Mouse (Mus musculus) E14TG2a.4 (cell line): ENCODE measurements at regions not wholly inside any gene's neighbourhood (a gene's known extent, or its start where the extent isn't known, plus 50 kb on each side); places are given as distances from the start of the nearest gene placed in this dataset.
A peak's percentile ranks its signal among the peaks of the same experiment; 100 is the strongest.

ENCODE experiments used
- H3K27me3 ChIP-seq: 2 replicates; pipeline ENCODE4 v1.6.1; 2014; ENCODE audit warnings: low read length, control low read depth; ENCODE audit not compliant: insufficient read depth
- H3K36me3 ChIP-seq: 2 replicates; pipeline ENCODE4 v1.6.1; 2014; ENCODE audit warnings: low read length, control low read depth; ENCODE audit not compliant: insufficient read depth
- H3K4me1 ChIP-seq: replicated peaks from 2 replicates; pipeline ENCODE4 v1.6.1; 2014; ENCODE audit warnings: low read depth, low read length, control low read depth
- H3K4me3 ChIP-seq: replicated peaks from 2 replicates; pipeline ENCODE4 v1.5.1; 2014; ENCODE audit warnings: mild to moderate bottlenecking, low read length
- H3K9me3 ChIP-seq: 2 replicates; pipeline ENCODE4 v1.6.1; 2014; ENCODE audit warnings: low read length, control low read depth
- CTCF ChIP-seq: conservative IDR thresholded peaks from 2 replicates; pipeline ENCODE4 v1.5.1; 2014; ENCODE audit warnings: low read length
- NANOG ChIP-seq: IDR thresholded peaks from 2 replicates; pipeline ENCODE4 v1.6.1; 2014; ENCODE audit warnings: borderline replicate concordance, low read length, mixed read lengths
- POU5F1 ChIP-seq: IDR thresholded peaks from 2 replicates; pipeline ENCODE4 v1.6.1; 2014; ENCODE audit warnings: low read length, borderline replicate concordance

- Histone ChIP-seq H3K4me1 (peaks cover 77% of the 10 kb centered on the region), H3K36me3 (no peaks in the 10 kb centered on the region), H3K4me3 (no peak overlapping the region), H3K9me3 (no peaks in the 10 kb centered on the region), H3K27me3 (no peaks in the 10 kb centered on the region)
- TF ChIP-seq NANOG (no peak), CTCF (no peak), POU5F1 (no peak)
Measured at GRCm38 (mm10) chr9:63069919-63070318, 78.8 kb downstream of the Skor1 start.

- peaks cover 61% of the 10 kb centered on the region for H3K4me1 ChIP-seq
- peaks cover 9% of the 10 kb centered on the region for H3K9me3 ChIP-seq
- no peaks in the 10 kb centered on the region for H3K27me3 ChIP-seq
- TF ChIP-seq CTCF (no peak), POU5F1 (no peak), NANOG (no peak)
- no peak overlapping the region for H3K4me3 ChIP-seq
- H3K36me3 ChIP-seq, result no peaks in the 10 kb centered on the region
Measured at GRCm38 (mm10) chr9:63067054-63067406, 79.3 kb upstream of the Pias1 start.

- TF ChIP-seq CTCF, result no peak
- no peak for TF ChIP-seq NANOG
- no peak for TF ChIP-seq POU5F1
Measured at GRCm38 (mm10) chr9:63066384-63067053, 78.8 kb upstream of the Pias1 start.

GRCm38 (mm10) chr9:63063525-63063924, 75.8 kb upstream of the Pias1 start:
- H3K4me1 ChIP-seq, result peaks cover 43% of the 10 kb centered on the region
- H3K27me3 ChIP-seq, result peaks cover 5% of the 10 kb centered on the region
- TF ChIP-seq NANOG, result no peak
- TF ChIP-seq CTCF, result no peak
- TF ChIP-seq POU5F1, result no peak
- no peaks in the 10 kb centered on the region for H3K36me3 ChIP-seq
- no peak overlapping the region for H3K4me3 ChIP-seq
- peaks cover 9% of the 10 kb centered on the region for H3K9me3 ChIP-seq

More at GRCm38 (mm10) chr9:63066384-63067053, 78.8 kb upstream of the Pias1 start:
- H3K27me3 ChIP-seq, result no peaks in the 10 kb centered on the region
- H3K4me1 ChIP-seq, result peaks cover 56% of the 10 kb centered on the region
- no peaks in the 10 kb centered on the region for H3K36me3 ChIP-seq
- H3K9me3 ChIP-seq, result peaks cover 9% of the 10 kb centered on the region
- H3K4me3 ChIP-seq, result no peak overlapping the region

GRCm38 (mm10) chr9:63060740-63061139, 73.0 kb upstream of the Pias1 start:
- TF ChIP-seq POU5F1 (no peak), NANOG (no peak), CTCF (no peak)
- H3K36me3 ChIP-seq, result no peaks in the 10 kb centered on the region
- peaks cover 5% of the 10 kb centered on the region for H3K27me3 ChIP-seq
- H3K4me3 ChIP-seq, result no peak overlapping the region
- H3K4me1 ChIP-seq, result peaks cover 25% of the 10 kb centered on the region
- peaks cover 9% of the 10 kb centered on the region for H3K9me3 ChIP-seq

- Histone ChIP-seq H3K4me3 (peak overlapping the region; percentile 62), H3K9me3 (peaks cover 9% of the 10 kb centered on the region), H3K4me1 (peaks cover 19% of the 10 kb centered on the region), H3K36me3 (no peaks in the 10 kb centered on the region), H3K27me3 (peaks cover 5% of the 10 kb centered on the region)
- no peak for TF ChIP-seq POU5F1
- TF ChIP-seq CTCF, result no peak
- no peak for TF ChIP-seq NANOG
Measured at GRCm38 (mm10) chr9:63059234-63059842, 71.6 kb upstream of the Pias1 start.

- H3K4me1 ChIP-seq, result peaks cover 13% of the 10 kb centered on the region
- peaks cover 5% of the 10 kb centered on the region for H3K27me3 ChIP-seq
- no peak for TF ChIP-seq NANOG
- TF ChIP-seq POU5F1, result no peak
- no peak for TF ChIP-seq CTCF
- H3K9me3 ChIP-seq, result peaks cover 9% of the 10 kb centered on the region
- no peaks in the 10 kb centered on the region for H3K36me3 ChIP-seq
- H3K4me3 ChIP-seq, result peak overlapping the region; percentile 62
Measured at GRCm38 (mm10) chr9:63058506-63059233, 70.9 kb upstream of the Pias1 start.

GRCm38 (mm10) chr9:63056695-63057349, 69.1 kb upstream of the Pias1 start:
- H3K9me3 ChIP-seq, result no peaks in the 10 kb centered on the region

More at GRCm38 (mm10) chr9:63056695-63057349, 69.1 kb upstream of the Pias1 start:
- H3K27me3 ChIP-seq, result peaks cover 5% of the 10 kb centered on the region
- TF ChIP-seq POU5F1 (no peak), NANOG (no peak), CTCF (no peak)
- peaks cover 16% of the 10 kb centered on the region for H3K4me1 ChIP-seq
- H3K4me3 ChIP-seq, result no peak overlapping the region
- no peaks in the 10 kb centered on the region for H3K36me3 ChIP-seq
